Mouse (Mus musculus) thymus, postnatal 25 days (tissue): ENCODE data around the gene Amn.

Source experiments
- DNase-seq: peaks from one replicate; pipeline ENCODE4 v3.0.0; 2022

Amn gene

DNA sequence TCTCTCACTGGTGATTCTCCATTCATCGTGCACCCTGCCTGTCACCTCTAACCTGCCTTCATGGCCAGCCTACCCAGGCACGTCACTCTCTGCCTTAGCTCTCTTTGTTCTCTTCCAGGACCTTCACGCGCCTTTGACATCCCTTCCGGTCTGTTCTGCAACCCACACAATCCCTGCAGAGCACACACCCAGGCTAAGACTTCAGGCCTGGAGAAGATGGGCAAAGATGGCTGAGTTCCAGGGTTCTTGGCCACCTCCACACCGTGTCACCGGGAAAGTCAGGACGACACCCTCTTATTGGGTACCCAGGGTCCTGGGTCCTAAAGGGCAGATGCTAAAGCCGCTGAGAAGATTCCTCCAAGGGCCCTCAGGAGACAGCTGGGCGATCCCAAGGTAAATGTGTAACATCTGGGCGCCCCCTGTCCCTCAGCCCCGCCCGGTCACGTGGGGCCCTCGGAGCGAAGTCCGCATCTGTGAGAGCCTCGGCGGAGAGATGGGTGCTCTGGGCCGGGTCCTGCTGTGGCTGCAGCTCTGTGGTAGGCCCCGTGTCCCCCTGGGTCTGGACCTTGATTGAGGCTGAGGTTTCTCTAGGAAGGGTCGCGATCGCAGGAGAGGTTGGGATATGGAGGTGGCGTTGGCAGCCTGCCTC lies at the start of gene Amn:
Gene Amn, plus strand, starts transcription at position 467 of the 649 bp plus-strand sequence.
- no peak for DNase-seq

DNA sequence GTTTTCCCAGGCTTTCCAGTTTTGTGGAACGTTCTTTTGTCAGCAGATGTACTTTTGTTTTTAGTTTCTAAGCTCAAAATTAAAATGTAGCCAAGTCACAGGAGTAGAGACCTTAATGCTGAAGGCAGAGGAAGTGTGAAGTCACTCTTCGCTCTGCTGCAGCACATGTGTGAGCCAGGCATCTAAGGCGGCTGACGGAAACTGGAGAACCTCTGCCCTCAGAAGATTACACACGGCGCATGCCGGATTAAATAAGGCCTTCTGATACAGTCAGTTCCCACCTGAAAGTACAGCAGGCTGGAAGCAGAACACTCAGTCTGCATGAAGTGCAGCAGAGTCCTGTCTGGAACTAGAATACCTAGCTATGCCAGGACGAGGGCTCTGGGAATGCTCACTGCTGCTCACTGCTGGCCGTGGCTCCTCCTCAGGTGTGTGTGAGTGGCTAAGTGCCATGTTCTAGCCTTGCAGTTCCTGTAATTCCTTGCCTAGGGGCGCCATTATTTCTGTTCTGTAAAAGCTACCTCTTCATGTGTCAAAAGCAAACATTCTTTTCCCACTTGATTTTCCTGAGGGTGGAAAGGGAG lies 45.6 kb upstream of the Amn start:
- no peak for DNase-seq

DNA sequence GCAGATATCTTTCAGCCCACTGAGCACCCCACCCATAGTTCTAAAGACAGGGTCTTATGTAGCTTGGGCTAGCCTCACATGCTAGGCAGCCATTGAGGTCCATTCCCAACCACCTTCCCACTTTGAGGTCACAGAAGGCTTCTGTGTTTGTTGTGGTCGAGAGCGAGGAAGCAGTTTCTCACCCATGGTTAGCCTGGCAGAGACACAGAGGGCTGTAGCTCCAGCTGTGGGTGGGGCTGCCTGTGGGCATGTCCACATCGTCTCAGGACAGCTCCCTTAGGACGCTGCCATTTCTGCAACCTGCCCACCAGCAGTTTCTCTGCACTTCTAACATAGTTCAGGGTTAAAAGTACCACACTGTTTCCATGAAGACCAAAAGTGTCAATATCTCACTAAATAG lies 43.5 kb upstream of the Amn start:
- DNase-seq, result no peak

DNA sequence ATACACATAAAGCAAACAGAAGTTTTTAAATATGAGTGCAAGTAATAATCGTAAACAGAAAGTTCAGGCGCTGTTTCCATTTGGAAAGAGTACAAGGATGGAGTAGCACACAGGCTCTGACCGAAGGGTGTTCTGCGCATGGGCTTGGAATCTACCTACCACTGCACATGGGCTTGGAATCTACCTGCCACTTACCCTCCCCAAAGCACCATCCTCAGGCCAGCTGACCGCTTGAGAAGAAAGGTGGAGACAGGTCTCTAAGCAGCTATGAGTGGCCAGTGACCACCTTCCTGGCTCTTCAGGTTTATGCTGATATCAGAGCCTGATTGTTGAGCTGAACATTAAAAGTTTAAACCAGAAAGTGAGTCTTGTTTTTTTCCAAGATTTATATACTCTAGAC lies 42.4 kb upstream of the Amn start:
- no peak for DNase-seq

DNA sequence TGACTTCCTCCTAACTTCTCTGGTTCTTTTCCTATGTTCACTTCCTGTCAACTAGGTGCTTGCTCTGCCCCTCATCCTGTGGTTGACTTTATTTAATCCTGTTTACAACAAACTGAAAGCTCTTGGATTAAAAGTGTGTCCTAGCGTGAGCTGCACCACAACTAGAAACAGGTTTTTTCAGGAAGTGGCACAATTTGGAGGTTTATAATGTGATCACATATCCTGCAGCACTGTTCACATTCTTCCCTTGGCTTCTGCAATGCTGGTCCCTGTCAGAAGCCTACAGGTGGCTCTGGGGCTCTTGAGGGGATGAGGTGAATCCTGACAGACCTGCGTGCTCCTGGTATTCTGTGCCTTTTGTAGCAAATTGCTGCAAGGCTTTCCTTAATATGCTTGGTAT lies 40.1 kb upstream of the Amn start:
- DNase-seq, result no peak

DNA sequence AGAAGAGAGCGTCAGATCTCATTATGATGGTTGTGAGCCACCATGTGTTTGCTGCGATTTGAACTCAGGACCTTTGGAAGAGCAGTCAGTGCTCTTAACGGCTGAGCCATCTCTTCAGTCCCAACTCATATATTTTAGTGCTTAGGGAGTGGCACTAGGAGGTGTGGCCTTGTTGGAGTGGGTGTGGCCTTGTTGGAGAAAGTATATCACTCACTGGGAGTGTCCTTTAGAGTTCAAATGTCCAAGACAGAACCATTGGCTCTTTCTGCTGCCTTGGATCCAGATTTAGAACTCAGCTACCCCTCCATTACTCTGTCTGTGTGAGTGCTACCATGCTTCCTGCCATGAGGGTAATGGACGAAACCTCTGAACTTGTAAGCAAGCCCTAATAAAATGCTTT lies 37.1 kb upstream of the Amn start:
- no peak for DNase-seq

DNA sequence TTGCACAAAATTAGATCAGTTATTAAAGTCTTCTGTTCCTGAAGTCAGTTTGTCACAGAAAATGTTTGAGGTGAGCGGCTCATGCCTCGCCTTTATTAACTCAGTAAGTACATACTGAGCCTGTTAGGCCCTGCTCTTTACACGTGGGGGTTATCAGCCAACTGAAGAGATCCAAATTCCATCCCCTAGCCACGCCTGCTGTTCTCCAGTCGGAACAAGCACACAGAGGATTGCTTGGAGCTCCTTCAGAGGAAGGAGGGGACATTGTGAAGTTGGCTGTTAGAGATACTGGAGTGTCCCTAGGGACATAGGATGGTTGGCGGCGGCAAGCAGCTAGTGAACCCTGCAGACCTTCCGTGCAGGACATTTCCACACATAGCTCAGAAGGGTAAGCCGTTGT lies 36.5 kb upstream of the Amn start:
- DNase-seq, result no peak

DNA sequence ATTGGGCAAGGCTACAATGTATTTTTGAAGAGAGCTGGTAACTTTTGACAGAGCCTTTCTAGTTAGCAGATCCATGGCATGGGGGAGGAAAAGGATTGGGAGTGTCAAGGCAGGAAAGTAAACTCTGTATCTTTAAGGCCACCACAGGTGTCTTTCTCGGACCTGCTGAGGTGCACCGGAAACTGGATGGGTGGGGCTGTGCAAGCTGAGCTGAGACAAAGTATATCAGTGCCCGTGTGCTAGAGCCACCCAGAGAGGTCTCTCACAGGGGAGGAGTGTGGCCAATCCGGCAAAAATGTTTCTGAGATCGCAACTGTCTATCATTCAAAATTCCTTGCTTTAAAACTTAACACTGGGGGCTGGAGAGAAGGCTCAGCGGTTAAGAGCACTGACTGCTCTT lies 35.3 kb upstream of the Amn start:
- no peak for DNase-seq

DNA sequence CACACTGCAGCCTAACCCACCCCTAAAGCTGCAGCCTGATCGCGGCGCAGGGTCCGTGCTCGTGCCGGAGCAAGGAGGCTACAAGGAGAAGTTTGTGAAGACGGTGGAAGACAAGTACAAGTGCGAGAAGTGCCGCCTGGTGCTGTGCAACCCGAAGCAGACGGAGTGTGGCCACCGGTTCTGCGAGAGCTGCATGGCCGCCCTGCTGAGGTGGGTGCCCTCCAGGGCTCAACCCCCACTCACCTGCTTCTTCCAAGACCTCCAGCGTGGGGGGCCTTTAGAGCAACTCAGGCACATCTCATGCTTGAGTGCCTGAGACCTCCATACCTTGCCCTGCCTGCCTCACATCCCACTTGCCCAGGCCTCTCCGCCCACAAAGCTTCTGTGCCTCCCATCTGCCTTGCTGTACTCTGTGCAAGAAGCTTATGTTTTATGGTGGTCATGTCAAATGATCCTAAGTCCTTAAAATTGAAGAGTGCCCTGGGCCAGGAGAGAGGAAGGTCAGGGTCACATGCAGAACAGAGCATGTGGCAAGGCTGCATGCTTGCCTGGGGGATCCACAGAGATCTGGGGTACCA lies 33.2 kb upstream of the Amn start:
- no peak for DNase-seq

DNA sequence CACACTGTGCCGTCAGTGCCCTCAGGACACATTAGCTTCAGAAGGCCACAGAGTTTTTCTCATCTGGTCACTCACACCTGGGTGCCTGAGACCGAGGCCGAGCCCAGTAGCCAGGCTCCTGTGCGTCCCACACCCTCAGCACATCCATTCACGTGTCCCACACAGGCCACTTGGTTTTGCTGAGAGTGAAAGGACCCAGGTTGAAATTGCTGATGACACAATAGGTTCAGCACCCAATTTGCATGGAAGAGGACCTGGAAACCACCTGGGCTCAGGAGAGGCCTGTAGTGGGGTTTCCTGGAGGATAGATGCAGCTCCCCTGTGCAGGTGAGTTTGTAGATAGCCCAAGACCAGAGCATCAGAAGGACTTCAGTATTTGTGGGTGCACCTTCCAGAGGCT lies 32.5 kb upstream of the Amn start:
- DNase-seq, result no peak

DNA sequence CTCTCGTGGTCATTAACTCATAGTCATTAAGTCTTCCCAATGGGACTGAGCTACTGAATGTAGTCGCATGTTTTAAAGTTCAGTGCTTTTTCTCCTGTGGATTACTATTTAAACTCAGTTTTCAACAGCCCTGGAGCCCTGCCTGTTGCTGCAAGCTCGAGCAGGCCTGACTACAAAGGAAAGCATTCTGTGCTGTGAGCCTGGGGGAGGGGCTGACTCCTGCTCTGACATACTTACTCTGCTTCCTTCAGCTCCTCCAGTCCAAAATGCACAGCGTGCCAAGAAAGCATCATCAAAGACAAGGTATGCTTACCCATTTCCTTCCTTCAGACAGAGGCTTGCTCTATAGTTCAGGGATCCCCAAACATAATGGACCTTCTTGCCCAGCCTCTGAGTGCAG lies 32.1 kb upstream of the Amn start:
- DNase-seq, result peak; percentile 74

DNA sequence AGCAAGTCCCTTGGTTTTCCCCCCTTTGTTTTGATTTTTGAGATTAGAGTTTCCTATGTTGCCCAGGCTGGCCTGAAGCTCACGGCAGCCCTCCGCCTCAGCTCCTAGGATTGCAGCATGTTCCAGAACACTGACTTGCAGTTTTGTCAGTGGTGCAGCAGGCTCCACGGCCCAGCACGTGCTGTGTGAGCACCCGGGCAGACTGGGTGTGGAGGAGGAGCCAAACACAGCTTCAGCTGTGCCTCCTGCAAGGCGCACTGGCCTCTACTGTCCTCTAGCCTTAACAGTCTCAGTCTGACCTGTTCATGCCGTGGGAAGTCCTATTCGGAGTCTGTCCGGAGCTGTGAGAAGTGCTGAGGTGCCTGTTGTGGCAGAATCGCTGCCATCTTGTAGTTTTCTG lies 31.0 kb upstream of the Amn start:
- DNase-seq, result no peak

DNA sequence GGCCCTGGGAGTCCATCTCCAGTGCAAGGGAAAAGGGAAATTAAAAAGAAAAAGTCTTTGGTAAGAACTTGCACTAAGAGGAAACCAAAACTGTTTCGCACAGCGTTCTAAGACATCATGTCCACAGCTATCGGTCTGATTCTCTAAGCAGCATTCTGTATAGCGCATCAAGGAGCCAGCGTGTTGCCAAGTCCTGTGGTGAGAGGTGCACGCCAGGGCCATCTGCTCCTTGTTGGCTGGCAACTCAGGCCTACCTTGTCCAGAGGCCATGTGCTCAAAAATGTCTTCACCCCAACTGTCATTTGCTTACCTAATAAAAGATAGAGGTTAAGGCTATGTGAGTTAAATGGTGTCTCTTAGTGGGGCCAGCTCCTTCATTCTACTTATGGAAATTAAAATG lies 29.0 kb upstream of the Amn start:
- DNase-seq, result no peak

DNA sequence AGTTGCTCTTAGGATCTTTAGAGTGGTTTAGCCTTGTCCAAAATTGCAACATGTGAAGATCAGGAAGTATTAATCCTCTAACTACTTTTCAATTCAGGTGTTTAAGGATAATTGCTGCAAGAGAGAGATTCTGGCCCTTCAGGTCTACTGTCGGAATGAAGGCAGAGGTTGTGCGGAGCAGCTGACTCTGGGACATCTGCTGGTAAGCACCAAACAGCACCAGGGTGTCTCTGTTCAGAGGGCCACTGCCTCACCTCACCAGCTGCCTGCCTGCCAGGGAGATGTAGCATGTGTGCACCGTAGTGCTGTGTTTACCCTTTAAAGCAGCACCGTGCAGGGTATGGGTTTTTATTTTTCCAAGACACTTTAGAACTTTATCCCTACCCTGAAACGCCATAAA lies 28.5 kb upstream of the Amn start:
- no peak for DNase-seq

DNA sequence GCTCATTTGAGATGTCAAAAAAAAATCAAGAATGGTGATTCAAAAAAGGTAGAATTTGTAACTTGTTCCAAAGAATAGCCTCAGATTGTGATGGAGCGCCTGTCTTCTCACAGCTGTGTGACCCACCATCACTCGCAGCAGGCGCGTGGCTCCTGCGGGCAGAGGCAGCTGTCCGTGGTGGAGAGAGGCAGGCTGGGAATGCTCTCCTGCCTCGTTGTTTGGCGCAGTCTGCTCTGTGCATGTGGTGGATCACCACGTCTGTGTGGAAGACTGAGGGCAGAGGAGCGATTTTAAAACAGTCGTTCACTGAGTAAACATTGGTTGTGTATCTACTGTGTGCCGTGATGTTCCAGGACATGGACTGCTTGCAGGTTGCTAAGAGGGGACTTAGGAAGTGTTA lies 27.2 kb upstream of the Amn start:
- no peak for DNase-seq

DNA sequence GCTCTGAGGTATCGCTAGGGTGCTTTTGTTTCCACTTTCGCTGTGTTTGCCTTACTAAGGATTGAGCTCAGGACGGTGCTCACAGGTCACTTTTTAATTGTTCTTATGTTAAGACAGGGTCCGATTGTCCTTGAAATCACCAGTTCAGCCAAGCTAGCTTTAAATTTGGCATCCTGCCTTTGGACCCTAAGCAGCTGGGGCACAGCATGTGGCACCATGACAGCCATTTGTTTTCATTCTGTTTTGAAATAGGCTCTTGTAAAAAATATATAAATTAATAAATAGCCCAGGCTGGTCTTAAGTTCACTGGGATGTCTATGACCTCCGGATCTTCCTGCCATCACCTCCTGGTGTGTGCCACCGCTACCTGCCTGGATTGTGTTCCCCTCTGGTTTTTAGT lies 25.8 kb upstream of the Amn start:
- no peak for DNase-seq

DNA sequence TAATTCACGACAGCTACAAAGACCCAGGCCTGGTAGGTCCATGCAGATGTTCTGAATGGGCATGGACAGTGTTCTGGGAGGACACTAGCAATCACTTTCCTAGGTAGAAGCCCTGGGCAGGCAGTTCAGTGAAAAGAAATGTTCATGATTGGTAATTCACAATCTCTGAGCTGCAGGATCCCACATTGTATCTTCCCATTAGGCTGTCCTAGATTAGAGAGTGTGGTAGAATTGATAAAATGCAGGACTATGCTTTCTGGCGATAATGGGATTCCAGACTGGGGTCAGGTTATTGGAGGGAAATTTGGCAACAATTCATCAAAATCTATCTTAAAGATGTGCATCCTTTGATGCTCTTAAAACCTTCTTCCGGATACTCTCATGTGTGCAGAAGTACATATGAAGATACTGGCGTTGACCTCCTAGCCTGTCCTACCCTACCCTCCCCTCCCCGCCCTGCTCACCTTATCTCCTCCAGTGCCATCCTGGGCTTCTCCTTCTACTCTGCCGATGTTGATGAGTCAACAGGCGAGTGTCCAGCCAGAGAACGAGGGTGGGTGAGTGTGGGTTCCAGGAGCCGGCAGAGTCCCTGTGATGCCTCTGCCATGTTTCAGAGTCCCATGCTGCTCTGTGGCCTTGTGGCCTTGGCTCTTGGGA lies 24.0 kb upstream of the Amn start:
- no peak for DNase-seq

DNA sequence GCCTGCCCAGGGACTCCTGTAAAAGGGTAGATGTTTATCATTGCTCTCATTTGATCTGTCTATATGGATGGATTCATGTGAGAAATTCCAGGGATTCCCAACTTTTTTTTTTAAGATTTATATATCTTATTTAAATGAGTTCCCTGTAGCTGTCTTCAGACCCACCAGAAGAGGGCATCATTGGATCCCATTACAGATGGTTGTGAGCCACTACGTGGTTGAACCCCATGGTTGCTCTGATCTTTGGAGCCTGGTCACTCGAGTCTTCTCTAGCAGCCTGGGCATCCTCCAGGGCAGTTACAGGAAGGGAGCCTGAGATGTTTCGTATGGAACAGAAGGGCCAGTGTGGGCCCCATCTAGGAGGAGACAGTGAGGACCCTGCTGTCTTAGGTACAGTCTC lies 21.8 kb upstream of the Amn start:
- no peak for DNase-seq

DNA sequence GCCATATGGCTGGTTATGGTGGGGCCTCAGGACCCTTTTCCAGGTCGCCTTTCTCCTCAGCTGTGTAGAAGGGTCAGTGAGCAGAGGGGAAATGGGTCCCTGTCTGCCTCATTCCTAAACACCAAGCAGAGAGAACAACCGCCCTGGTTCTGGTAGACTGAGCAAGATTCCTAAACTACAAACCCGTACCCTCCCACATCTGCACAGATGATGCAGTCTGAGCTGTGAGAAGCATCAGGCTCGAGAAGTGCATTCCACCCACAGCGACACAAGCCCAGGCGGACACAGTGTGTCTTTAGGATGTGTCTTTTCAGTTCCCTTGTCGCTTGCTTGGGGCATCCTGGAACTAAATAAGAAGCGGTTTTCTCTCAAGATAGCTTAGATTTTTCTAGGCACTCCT lies 20.8 kb upstream of the Amn start:
- no peak for DNase-seq

DNA sequence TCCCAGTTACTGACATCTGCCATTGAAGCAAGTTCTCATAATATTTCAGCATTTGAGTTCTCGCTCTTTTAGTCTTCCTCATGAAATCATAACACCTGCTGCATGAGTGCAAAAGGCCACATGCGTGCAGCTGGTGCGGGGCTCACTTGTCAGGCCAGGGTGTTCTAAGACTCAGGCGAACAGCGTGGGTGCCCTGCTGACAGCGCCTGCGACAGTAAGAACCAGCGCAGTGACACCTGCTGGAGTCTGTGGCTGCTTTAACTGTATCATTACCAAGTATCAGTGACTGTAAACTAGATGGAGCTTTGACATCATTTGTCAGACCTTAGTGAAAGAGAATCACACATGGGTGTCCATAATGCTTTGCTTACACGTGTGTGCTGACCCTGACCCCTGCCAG lies 19.7 kb upstream of the Amn start:
- peak; percentile 12 for DNase-seq

DNA sequence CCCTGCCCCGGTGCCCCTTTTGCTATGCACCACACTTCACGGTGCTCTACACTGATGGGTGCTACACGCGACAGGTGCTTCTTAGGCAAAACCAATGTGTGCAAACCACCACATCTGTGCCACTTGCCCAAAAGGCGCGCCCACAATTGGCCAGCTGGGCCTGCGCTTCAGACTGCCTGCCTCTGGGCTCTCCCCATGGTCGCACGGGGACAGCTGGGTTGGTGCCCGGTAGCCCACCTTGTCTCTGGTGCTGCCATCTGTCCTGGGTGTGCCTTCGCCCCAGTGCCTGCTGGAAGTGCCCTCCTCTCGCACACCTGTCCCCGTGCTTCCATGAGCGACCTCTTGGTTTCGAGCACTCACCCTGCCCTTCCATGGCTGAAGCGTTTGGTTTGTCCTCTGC lies 7.2 kb upstream of the Amn start:
- DNase-seq, result no peak

DNA sequence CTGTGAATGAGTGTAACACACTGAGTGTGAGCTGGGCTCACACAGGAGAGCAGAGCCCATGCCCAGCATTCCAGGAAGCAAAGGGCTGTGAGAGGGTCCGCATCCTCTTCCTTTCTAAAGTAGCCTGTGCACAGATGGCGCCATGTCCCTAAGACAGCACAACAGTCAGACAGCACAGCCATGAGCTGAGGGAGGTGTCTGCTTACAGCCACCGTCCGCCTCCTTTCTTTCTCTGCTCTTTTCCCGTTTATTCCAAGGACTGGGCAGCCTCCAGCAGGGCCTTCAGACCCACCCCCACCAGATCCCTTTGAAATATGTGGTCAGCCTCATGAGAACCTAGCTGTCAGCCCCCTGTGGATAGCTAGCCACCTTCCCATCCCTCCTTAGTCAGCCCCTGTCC lies 5.7 kb upstream of the Amn start:
- DNase-seq, result no peak

DNA sequence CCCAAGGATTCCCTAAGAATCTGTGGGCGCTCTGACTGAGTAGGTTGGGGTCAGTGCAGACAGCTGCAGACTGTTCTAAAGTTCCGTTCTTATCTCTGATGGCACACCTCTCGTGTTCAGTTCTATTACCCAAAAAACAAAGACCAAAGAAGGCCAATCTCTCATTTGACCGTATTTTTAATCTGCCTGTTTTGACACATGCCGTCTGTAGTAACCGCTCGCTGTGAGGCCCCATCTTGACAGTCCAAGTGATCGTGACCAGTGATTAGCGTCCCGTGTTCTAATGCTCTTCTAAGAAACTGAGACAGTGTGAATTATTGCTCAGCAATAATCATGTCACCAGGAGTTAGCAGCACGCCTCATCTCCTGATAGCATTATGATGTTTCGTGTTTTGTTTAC lies 4.3 kb upstream of the Amn start:
- DNase-seq, result no peak

DNA sequence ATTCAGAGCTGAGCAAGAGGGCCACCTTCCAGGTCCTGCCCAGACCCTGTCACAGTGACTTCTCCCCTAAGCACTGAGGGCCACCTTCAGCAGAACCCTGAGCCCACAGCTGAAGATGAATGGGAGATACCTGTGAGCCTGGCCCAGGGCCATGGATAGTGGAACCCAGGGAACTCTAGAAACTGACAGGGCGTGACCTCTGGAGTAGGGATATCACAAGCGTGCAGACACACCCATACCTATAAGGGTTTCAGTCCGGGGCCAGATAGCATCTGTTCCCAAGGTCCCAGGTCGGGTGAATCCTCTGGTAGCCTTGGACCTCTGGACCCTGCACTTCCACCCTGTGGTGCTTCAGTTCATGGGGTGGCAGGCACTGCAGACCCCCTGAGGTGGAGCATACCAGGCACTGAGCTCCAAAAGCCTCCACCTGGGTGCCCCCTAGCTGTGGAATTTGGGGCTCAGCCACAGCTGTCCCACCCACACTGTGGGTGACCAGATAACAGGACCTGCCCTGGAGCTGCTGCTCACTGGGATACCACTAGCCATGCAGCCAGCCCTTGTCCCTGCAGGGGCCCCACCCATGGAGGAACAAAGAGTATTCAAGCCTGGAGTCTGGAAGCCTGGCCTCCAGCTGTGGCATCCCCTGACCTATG lies 3.1 kb upstream of the Amn start:
- DNase-seq, result no peak
